Mouse (Mus musculus) mouse embryonic stem cell (cell line): ENCODE data around the gene Pycr1.

ENCODE experiments used
- in situ Hi-C, 2 experiments: fragments of 300-500 bp; cut with MboI; formaldehyde crosslinking; loops; 1 replicate in 1 of 2; 3 replicates in 1 of 2; pipeline ENCODE4 v1.14.3; 2019 to 2020; ENCODE audit warnings: low sequenced_read_pairs in 2 of 2, low pct_unique_long_range_greater_than_20kb in 1 of 2, mixed read lengths in 1 of 2; ENCODE audit not compliant: unreplicated experiment in 1 of 2

Gene Pycr1

DNA sequence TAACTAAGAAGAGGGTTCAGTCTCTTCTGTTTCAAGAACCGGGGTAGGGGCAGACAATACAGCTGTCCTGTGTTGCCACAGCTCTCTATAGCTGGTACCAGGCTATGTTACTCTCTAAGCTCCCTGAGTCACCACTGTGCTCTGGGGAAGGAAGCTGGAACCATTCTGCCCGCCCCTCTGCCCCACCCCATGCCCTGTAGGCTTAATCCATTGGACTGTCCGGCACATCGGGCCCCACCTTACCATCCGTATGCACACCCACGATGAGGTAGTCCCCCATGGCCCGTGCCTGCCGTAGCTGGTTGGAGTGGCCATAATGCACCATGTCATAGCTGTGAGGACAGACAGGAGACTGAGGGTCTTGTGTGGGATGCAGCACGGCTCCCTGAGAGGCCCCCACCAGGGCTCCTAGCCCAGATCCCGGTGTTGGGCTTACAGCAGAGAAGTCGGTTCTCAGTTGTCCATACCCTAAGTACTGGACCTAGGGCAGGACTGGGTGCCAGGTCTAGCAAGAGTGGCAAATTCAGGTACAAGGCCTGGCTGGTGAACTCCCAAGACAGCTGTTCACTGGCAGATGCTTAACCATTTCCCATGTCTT is 27.9 kb downstream of the Pycr1 start:
- in situ Hi-C loops: no loop called here

DNA sequence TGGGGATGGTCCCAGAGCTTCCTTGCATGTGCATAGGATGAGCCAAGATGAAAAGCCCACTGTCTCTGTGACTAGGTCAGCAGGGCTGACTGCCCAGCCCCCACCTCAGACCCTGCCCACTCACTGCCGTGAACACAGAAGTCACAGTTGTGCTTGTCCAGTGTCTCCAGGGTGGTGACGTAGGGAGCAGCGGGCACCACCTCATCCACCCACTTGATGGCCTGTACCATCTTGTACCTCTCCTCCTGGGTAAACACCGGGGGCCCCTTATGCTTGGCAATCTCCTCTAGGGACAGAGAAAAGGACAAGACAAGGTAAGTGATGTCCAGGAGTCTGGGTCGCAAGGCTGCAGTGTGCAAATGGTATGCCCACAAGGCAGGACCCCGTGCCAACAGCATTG is 28.4 kb downstream of the Pycr1 start:
- in situ Hi-C loops: no loop called here

DNA sequence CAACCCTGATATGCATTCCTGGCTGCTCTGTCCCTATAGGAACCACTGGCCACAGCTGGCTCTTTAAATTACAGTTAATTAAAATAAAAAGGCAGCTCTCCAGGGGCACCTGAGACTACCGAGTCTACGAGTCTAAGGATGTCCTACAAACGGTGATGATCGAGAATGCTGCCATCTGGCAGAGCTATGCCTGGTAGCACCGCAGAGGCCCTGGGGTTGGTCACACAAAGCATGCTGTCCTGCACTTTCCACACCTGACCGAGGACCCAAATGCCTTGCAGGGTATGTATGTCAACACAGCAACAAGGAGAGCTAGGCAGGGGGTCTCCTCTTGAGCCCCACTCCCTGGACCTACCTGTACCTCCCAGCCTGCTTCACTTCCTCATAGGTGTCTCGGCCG is 29.6 kb downstream of the Pycr1 start:
- in situ Hi-C loops: no loop called here

DNA sequence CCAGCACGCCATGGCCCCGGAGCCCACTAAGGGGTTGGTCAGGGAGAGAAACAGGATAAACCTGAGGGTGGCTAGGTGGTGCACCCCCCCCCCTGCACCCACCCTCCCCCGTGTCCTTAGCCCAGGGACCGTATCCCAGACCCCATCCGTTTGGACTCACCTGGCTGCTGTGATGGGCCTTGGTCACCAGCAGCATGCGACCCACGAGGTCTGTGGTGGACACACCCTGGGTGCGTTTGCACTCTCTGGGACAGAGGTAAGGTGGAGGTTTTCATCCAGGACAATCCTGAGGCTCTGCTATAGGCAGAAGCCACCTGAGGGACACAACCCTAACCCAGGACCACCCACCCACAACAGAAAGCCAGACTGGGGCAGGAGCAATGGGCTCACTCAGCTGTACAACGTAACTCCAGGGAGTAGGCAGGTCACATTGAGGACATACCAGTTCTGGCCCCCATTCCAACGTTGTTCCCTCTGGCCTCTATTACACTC is 30.0 kb downstream of the Pycr1 start:
- in situ Hi-C loops: no loop called here

DNA sequence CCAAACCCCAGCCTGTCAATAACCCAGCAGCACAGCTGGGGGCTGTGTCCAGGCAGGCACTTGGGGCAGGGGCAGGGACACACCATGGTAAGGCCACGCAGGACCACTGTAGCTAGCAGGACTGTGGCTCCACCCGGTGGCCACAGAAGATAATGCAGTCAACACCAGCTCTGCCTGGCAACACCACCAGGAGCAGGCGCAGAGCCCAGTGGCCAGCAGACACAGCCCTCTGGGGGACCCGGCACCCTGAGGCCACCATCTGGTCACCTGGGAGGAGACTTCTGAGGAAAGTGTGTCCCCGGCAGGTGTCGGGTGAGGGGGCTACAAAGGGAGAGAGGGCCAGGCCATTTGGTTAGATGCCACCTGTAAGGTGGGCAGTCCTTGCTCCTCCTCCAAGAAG is 30.8 kb downstream of the Pycr1 start:
- in situ Hi-C loops: no loop called here

DNA sequence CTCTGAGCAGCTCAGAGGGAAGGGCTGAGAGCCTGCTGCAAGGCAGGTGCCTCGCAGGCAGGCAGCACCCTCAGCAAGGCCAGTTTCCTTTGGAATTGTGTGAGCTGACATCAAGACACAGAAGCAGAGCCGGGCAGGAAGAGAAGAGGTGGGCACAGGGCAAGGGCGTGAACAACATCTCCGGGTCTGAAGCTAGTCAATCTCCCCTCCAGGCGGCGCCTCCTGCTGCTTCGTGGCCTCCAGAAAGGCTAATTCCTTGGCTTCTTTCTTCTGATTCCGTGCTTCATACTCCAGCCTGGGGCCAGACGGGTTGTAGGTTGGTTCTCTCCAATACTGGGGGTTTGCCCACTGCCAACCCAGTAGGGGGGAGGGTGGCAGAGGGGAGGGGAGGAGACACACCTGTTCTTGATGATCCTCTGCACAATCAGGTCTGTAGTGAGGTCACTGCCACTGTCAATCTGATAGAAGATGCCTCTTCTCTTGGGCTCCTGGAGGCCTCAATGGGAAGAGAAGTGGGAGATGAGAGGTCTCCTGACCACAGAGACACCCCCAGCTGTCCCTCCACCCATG is 33.0 kb downstream of the Pycr1 start:
- in situ Hi-C loops: no loop called here

DNA sequence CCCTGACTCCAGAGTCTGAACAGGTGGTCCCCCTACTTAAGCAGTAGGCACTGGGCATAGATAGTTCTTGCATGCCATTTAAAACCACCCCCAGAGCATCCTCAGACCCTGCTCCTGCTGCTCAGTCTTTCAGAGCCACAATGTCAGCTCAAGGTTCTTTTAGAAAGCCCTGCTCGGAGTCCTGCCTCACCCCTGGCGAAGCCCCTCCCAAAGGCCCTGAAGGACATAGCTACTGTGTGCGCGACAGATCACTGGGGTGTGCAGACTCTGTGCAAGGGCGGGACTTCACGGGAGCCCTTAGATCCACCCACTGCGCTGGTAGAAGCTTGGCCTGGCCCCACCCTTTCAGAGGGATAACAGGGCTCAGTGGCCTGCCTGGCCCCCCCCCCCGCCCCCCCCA is 34.3 kb downstream of the Pycr1 start:
- in situ Hi-C loops: no loop called here

DNA sequence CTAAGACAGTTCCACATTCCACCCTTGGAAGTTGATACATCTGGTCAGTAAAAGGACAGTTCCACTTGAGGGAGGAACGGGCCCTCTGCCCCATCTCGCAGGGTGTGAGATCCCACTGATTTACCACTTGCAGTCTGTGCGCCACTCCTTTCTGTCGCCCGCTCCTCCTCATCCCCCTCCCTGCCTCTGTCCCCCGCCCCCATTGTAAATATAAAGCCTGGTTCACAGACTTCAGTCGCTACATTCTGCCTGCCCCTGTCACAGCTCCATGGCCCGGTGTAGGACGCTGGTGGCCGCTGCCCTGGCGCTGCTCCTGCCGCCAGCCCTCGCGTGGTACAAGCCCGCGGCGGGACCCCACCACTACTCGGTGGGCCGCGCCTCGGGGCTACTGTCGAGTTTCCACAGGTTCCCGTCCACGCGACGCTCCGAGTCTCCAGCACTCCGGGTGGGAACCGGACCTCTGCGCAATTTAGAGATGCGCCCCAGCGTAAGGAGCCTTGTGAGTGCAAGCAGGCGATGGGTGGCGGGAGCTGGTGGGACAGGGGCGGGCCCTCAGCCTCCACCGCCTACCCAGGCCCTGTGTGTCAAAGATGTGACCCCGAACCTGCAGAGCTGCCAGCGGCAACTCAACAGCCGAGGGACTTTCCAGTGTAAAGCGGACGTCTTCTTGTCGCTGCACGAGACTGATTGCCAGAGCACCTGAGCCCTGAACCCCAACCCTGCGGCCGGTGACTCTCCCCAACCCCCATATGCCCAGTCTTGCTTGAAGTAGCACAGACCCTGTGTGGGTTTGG is 35.1 kb downstream of the Pycr1 start, which contains the start of gene Npb:
Gene Npb, plus strand, starts transcription at position 237 of the 794 bp plus-strand sequence.
- in situ Hi-C loops: no loop called here

DNA sequence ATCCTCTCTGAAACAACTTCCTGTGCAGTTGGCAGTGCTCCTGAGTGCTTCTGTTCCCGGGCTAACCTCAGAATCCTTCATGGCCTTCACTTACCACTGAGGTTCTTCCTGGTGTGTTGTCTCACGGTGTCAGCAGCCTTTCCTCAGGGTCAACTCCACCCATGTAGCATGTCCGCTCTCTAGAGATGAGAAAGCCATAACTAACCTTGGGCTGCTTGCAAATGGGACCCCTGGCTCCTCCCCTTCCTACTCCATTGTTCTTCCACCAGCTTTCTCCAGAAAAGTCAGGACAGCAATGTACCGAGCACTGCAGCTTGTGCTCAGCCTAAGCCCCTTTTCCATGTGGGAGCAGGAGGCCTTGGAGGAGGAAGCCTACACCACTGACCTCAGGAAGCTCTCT is 36.8 kb downstream of the Pycr1 start:
- in situ Hi-C loops: no loop called here

DNA sequence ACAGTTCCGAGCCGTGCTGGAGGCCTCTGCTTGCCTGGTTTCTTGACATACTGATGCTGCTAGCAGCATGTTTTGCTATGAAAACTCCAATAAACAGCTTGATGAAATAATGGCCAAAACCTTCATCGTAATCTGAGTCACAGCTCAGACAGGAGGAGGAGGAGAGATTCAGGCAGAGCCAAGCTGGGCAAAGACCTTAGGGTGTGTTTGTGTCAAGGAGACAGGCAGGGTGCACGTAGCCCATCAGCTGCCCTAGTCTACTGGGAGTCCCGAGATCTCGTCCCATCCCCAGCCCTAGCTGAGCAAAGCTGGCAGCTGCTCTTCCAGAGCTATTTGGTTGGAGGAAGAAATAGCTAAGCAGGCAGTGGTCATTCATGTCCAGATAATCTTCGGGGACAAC is 37.9 kb downstream of the Pycr1 start:
- in situ Hi-C loops: no loop called here

DNA sequence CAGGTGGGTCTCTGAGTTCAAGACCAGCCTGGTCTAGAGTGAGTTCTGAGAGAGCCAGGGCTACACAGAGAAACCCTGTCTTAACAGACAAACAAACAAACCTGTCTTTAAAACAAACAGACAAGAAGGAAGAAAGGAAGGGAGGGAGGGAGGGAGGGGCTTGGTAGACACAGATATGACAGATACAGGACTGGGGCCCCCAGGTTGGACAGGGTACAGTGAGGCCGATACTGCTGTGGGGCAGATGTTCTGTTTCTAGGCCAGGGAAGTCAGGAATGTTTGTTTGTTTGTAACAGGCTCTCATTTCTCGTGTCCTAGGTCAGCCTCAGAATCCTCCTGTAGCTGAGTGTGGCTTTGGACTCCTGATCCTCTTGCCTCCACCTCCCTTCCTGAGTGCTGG is 40.0 kb downstream of the Pycr1 start:
- in situ Hi-C loops: no loop called here

DNA sequence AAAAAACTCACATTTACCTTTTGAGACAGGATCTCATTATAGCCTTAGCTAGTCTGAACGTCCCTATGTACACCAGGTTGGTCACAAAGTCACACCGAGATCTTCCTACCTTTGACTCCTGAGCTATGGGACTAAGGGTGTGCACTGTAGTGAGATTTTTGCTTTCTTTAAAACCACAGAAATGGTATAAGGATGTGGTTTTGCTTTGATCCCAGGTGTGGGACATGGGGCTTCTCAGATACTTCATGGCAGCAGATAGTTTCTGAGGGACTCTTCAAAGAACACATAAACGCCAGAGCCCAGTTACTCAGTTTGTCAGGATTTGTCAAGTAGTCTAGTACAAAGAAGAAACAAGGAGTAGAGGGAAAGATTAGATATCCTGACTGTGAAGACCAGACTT is 42.9 kb downstream of the Pycr1 start:
- in situ Hi-C loops: no loop called here

DNA sequence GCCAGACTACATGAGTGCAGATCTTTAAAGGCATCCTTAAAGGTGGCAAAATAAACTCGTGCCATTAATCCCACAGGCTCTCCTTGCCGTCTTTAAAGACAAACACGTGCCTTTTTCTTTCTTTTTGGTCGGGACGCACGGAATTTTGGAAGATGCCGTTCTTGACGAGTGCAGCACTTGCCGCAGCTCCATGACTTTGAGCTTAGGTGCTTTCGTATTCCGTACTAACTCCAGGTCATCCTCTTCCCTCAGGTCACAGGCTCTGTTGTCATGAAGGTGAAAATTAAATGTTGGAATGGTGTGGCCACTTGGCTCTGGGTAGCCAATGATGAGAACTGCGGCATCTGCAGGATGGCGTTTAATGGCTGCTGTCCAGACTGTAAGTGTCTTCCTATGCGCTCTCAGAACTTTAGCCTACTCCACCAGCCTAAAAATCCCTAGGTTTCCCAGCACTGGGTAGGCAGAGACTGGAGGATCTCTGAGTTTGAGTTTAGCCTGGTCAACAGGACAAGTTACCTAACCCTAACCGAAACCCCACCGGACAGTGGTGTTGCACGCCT is 44.5 kb downstream of the Pycr1 start:
- in situ Hi-C loops: no loop called here

DNA sequence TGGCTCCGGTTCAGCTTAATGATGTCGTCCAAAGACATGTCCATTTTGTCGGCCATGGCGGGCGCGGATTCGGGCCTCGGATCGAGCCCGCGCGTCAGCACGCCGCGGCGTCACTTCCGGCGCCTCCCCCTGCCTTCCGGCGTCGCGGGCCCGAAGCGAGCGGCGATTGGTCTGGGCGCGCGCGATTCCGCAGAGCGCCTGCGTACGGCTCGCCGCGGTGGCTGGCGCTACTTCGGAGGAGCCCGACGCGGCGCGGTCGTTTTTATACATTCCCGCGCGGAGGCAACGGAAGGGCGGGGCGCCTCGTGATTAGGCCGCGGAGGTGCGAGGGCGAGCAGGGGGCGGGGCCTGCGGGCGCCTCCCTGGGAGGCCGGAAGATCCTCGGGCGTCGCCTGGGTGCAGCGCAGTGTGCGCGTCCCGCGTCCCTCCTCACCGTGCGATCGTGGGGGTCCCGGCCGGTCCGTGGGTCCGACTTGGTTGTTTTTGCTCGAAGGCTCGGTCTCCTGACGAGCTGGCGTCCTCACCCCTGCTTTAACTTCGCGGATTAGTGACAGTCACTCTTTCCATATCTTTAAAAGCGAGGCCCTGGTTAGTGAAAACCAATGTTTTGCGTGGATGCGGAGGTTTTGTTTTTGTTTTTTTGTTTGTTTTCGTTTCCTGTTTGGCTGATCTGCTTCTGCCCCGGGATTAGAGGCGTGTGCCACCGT is 45.1 kb downstream of the Pycr1 start, which contains the start of the genes Alyref and Anapc11:
Gene Alyref, minus strand, starts transcription at position 83 of the 707 bp plus-strand sequence.
Gene Anapc11, plus strand, starts transcription at position 139 of the 707 bp plus-strand sequence.
- in situ Hi-C loops: no loop called here

DNA sequence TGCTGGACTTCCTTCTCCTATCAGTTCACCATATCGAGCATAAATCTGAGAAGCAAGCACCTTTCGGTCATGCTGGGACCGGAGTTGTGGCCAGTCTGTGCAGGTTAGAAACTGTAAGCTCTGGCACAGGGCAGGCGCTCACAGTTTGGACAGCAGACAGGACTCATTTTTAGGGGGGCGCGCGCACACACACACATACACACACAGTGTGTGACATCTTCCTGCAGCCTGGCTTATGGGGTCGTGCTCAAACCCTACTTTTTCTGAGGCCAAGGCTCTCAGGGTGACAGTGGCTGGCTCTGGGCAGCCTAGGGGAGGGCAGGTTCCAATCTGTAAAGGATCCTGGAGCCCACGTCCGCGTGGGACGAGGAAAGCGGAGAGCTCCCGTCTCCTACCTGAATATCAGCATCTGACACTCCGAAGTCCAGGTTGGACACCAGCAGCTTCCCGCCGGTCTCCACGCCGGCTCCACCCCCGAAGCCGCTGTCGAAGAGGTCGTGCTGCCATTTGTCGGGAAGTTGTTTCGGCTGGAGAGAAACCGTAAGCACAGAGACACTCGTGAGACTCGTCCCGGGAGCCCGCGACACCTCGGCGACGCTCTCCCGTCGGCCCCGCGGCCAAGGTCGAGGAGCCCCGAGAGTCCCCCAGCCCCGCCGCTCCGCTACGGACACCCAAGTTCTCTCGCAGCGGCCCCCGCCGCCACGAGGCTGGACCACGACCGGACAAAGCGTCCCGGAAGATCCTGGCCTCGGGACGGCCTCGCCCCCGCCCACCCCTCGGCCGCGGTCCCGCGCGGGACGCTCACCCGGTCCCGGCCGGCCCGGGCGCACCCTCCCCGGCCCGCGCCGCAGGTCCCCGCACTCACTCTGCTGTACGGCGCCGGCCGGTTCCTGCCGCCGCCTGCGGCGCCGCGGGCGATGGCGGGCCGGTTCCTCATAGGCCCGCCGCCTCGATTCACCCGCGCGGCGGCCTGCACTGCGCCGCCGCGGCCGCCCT is 46.0 kb downstream of the Pycr1 start:
- in situ Hi-C loops: no loop called here

DNA sequence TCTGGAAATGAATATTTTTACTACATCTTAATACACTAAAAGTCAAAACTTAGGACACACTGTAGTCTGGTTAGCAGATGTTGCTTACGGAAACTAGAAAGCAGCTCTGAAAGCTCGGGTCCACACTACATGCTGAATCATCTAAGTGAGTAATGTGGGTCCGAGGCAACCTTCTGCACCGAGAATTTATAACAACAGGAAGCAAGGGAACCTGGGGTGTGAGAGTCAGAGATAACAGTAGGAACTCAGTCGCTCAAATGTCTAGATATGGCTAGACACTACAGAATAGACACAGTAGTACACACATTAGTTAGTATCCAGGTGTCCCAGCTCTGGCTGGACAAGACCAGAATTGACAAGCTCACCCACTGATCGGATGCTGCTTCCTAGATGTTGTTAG is 55.0 kb downstream of the Pycr1 start:
- in situ Hi-C loops: no loop called here
